Mouse (Mus musculus): Measurements from ENCODE around the gene Olfr1288. TPM values are rescaled to one million over a fixed set of nuclear protein-coding genes. Genes with fewer than 3 reads are reported as not detected.

The Olfr1288 gene
- not detected in 2 replicates for polyA plus RNA-seq (2015; fragmentation: Nextera tagmentation; extraction: Ambion mirVana)

GRCm38 (mm10) chr2:111473801-111474200, at the start of gene Olfr1288:
TSS of gene Olfr1288 (plus strand) at chr2:111474101.
- no peak within 1 kb of the TSS for H3K4me3 ChIP-seq (ENCODE audit: low read length)
- no peaks in the 10 kb centered on the region for H3K36me3 ChIP-seq (ENCODE audit: control insufficient read depth, insufficient read depth)
- H3K9me3 ChIP-seq (replicated peaks; ENCODE audit: control insufficient read depth, low read length) = no peaks in the 10 kb centered on the region
- no peaks in the 10 kb centered on the region for H3K4me1 ChIP-seq (ENCODE audit: control insufficient read depth, insufficient read depth, low read length)
- WGBS = 92% methylated on average over 1 of the region's 1 CpGs
- no peak within 1 kb of the TSS for H3K4me2 ChIP-seq (ENCODE audit: low read depth, low read length)
- H3K27me3 ChIP-seq (ENCODE audit: control insufficient read depth, insufficient read depth, low read length) = no peaks in the 10 kb centered on the region
- ATAC-seq (replicated peaks; ENCODE audit: extremely low read depth, insufficient read depth, low FRiP score) = no peak
- H3K27ac ChIP-seq (ENCODE audit: low read length) = no peak within 1 kb of the TSS
- no peak within 1 kb of the TSS for H3K9ac ChIP-seq (ENCODE audit: low read length)

GRCm38 (mm10) chr2:111448842-111449241, 25.1 kb upstream of the Olfr1288 start, which contains the start of gene Olfr1287:
TSS of gene Olfr1287 (plus strand) at chr2:111449142.
- no peaks in the 10 kb centered on the region for H3K27me3 ChIP-seq (ENCODE audit: control insufficient read depth, insufficient read depth, low read length)
- no peak for ATAC-seq (replicated peaks; ENCODE audit: extremely low read depth, insufficient read depth, low FRiP score)
- WGBS = 44% methylated on average over 1 of the region's 1 CpGs

GRCm38 (mm10) chr2:111480519-111480918, 6.6 kb downstream of the Olfr1288 start, which contains the start of gene Olfr1289:
TSS of gene Olfr1289 (plus strand) at chr2:111480819.
- H3K27me3 ChIP-seq (ENCODE audit: control insufficient read depth, insufficient read depth, low read length) = no peaks in the 10 kb centered on the region
- 76% methylated on average over 1 of the region's 1 CpGs for WGBS
- H3K9me3 ChIP-seq (replicated peaks; ENCODE audit: control insufficient read depth, low read length) = no peaks in the 10 kb centered on the region
- ATAC-seq (replicated peaks; ENCODE audit: extremely low read depth, insufficient read depth, low FRiP score) = no peak
- H3K9ac ChIP-seq (ENCODE audit: low read length) = no peak within 1 kb of the TSS
- no peak within 1 kb of the TSS for H3K27ac ChIP-seq (ENCODE audit: low read length)
- no peak within 1 kb of the TSS for H3K4me3 ChIP-seq (ENCODE audit: low read length)
- no peaks in the 10 kb centered on the region for H3K4me1 ChIP-seq (ENCODE audit: control insufficient read depth, insufficient read depth, low read length)
- H3K4me2 ChIP-seq (ENCODE audit: low read depth, low read length) = no peak within 1 kb of the TSS
- H3K36me3 ChIP-seq (ENCODE audit: control insufficient read depth, insufficient read depth) = no peaks in the 10 kb centered on the region

More at GRCm38 (mm10) chr2:111448842-111449241, 25.1 kb upstream of the Olfr1288 start, which contains the start of gene Olfr1287:
- Histone ChIP-seq H3K9me3 (replicated peaks; ENCODE audit: control insufficient read depth, low read length) (no peaks in the 10 kb centered on the region), H3K36me3 (ENCODE audit: control insufficient read depth, insufficient read depth) (no peaks in the 10 kb centered on the region), H3K27ac (ENCODE audit: low read length) (no peak within 1 kb of the TSS), H3K4me3 (ENCODE audit: low read length) (no peak within 1 kb of the TSS), H3K4me2 (ENCODE audit: low read depth, low read length) (no peak within 1 kb of the TSS), H3K4me1 (ENCODE audit: control insufficient read depth, insufficient read depth, low read length) (no peaks in the 10 kb centered on the region), H3K9ac (ENCODE audit: low read length) (no peak within 1 kb of the TSS)

DNA sequence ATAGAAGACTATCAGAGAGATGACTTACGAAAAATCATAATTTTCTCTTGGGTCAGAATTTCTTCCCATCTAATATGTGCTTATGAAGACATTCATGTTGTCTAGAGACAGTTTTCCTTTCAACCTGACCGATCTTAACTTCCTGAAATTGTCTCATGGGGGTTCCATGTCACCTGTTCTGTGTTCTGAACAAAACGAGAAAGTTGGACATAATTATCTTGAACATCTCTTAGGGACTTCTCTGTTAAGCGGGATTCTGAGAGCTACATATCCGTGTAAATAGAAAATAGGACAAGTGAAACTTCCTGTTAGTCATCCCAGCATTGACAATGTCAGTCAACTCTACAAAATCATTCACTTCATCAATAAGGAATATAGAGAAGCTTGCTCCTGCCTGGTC, 19.8 kb downstream of the Olfr1288 start, which contains the start of gene Olfr1290:
Gene Olfr1290, minus strand, starts transcription at position 101 of the 400 bp plus-strand sequence.
- ATAC-seq (replicated peaks; ENCODE audit: extremely low read depth, insufficient read depth, low FRiP score) = no peak
- no peaks in the 10 kb centered on the region for H3K27me3 ChIP-seq (ENCODE audit: control insufficient read depth, insufficient read depth, low read length)
- H3K4me3 ChIP-seq (ENCODE audit: low read length) = no peak within 1 kb of the TSS
- no peaks in the 10 kb centered on the region for H3K4me1 ChIP-seq (ENCODE audit: control insufficient read depth, insufficient read depth, low read length)
- H3K9me3 ChIP-seq (replicated peaks; ENCODE audit: control insufficient read depth, low read length) = no peaks in the 10 kb centered on the region; the same call in 1 of the 2 replicates
- WGBS = 70% methylated on average over 5 of the region's 5 CpGs
- H3K36me3 ChIP-seq (ENCODE audit: control insufficient read depth, insufficient read depth) = no peaks in the 10 kb centered on the region
- no peak within 1 kb of the TSS for H3K27ac ChIP-seq (ENCODE audit: low read length)
- no peak within 1 kb of the TSS for H3K9ac ChIP-seq (ENCODE audit: low read length)
- H3K4me2 ChIP-seq (ENCODE audit: low read depth, low read length) = no peak within 1 kb of the TSS

- no peak within 1 kb of the TSS for H3K4me2 ChIP-seq (ENCODE audit: low read depth, low read length)
- no peaks in the 10 kb centered on the region for H3K4me1 ChIP-seq (ENCODE audit: control insufficient read depth, insufficient read depth, low read length)
- no peaks in the 10 kb centered on the region; the same call in 1 of the 2 replicates for H3K9me3 ChIP-seq (replicated peaks; ENCODE audit: control insufficient read depth, low read length)
- no peak for ATAC-seq (replicated peaks; ENCODE audit: extremely low read depth, insufficient read depth, low FRiP score)
- no peaks in the 10 kb centered on the region for H3K27me3 ChIP-seq (ENCODE audit: control insufficient read depth, insufficient read depth, low read length)
- 87% methylated on average over 3 of the region's 3 CpGs for WGBS
- no peak within 1 kb of the TSS for H3K27ac ChIP-seq (ENCODE audit: low read length)
- H3K36me3 ChIP-seq (ENCODE audit: control insufficient read depth, insufficient read depth) = no peaks in the 10 kb centered on the region
- H3K9ac ChIP-seq (ENCODE audit: low read length) = no peak within 1 kb of the TSS
- no peak within 1 kb of the TSS for H3K4me3 ChIP-seq (ENCODE audit: low read length)
These were observed 23.0 kb downstream of the Olfr1288 start, which contains the start of gene Olfr1291-ps1 for GRCm38 (mm10) chr2:111496880-111497279. TSS of gene Olfr1291-ps1 (plus strand) at chr2:111497180.

- Histone ChIP-seq H3K4me1 (ENCODE audit: control insufficient read depth, insufficient read depth, low read length) (no peaks in the 10 kb centered on the region), H3K4me2 (ENCODE audit: low read depth, low read length) (no peak overlapping the region), H3K9ac (ENCODE audit: low read length) (no peak overlapping the region), H3K27ac (ENCODE audit: low read length) (no peak overlapping the region), H3K27me3 (ENCODE audit: control insufficient read depth, insufficient read depth, low read length) (no peaks in the 10 kb centered on the region), H3K9me3 (replicated peaks; ENCODE audit: control insufficient read depth, low read length) (peaks cover 9% of the 10 kb centered on the region), H3K36me3 (ENCODE audit: control insufficient read depth, insufficient read depth) (no peaks in the 10 kb centered on the region), H3K4me3 (ENCODE audit: low read length) (no peak overlapping the region)
- WGBS = 84% methylated on average over 10 of the region's 10 CpGs
- no peak for ATAC-seq (replicated peaks; ENCODE audit: extremely low read depth, insufficient read depth, low FRiP score)
These were observed 43.5 kb downstream of the Olfr1288 start for GRCm38 (mm10) chr2:111517451-111517850.

DNA sequence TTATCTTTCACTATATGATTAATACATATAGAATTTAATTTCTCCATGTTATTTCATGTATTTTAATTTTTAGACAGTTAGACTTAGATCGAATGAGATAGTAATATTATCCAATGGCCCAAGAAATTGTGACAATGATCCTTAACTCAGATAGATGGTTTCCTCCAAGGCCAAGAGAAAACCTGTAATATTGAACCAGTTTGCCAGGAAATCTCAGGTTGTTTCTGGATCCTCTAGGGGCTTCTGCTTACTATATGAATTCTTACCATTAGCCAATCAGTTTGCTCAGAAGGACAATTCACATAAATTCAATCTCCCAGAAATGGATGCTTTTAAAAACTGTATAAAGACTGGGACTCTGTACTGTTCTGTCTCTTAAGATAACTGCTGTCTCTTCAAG, 51.0 kb downstream of the Olfr1288 start, which contains the start of gene Olfr1293-ps:
Gene Olfr1293-ps, plus strand, starts transcription at position 301 of the 400 bp plus-strand sequence.
- Histone ChIP-seq H3K9me3 (replicated peaks; ENCODE audit: control insufficient read depth, low read length) (peaks cover 5% of the 10 kb centered on the region; the same call in 1 of the 2 replicates), H3K27ac (ENCODE audit: low read length) (no peak within 1 kb of the TSS), H3K27me3 (ENCODE audit: control insufficient read depth, insufficient read depth, low read length) (no peaks in the 10 kb centered on the region), H3K4me3 (ENCODE audit: low read length) (no peak within 1 kb of the TSS), H3K9ac (ENCODE audit: low read length) (no peak within 1 kb of the TSS), H3K36me3 (ENCODE audit: control insufficient read depth, insufficient read depth) (no peaks in the 10 kb centered on the region), H3K4me1 (ENCODE audit: control insufficient read depth, insufficient read depth, low read length) (no peaks in the 10 kb centered on the region), H3K4me2 (ENCODE audit: low read depth, low read length) (no peak within 1 kb of the TSS)
- no peak for ATAC-seq (replicated peaks; ENCODE audit: extremely low read depth, insufficient read depth, low FRiP score)
- WGBS = 73% methylated on average over 1 of the region's 1 CpGs

Other genes starting within 250 kb of the Olfr1288 start
- not detected in 2 replicates for gene 4930430A15Rik, start 244.5 kb upstream of the Olfr1288 start, polyA plus RNA-seq (2015; fragmentation: Nextera tagmentation; extraction: Ambion mirVana)
- not detected in 2 replicates for gene Olfr1275, start 238.8 kb upstream of the Olfr1288 start, polyA plus RNA-seq (2015; fragmentation: Nextera tagmentation; extraction: Ambion mirVana)
- not detected in 2 replicates for gene Olfr1276, start 219.6 kb upstream of the Olfr1288 start, polyA plus RNA-seq (2015; fragmentation: Nextera tagmentation; extraction: Ambion mirVana)
- not detected in 2 replicates for gene Olfr1277, start 200.0 kb upstream of the Olfr1288 start, polyA plus RNA-seq (2015; fragmentation: Nextera tagmentation; extraction: Ambion mirVana)
- not detected in 2 replicates for gene Olfr1278, start 184.0 kb upstream of the Olfr1288 start, polyA plus RNA-seq (2015; fragmentation: Nextera tagmentation; extraction: Ambion mirVana)
- not detected in 2 replicates for gene Olfr1279, start 173.5 kb upstream of the Olfr1288 start, polyA plus RNA-seq (2015; fragmentation: Nextera tagmentation; extraction: Ambion mirVana)
- gene Olfr1280, start 160.1 kb upstream of the Olfr1288 start, polyA plus RNA-seq (2015; fragmentation: Nextera tagmentation; extraction: Ambion mirVana) = not detected in 2 replicates
- gene Olfr1281, start 147.6 kb upstream of the Olfr1288 start, polyA plus RNA-seq (2015; fragmentation: Nextera tagmentation; extraction: Ambion mirVana) = not detected in 2 replicates
- not detected in 2 replicates for gene Olfr1282, start 138.0 kb upstream of the Olfr1288 start, polyA plus RNA-seq (2015; fragmentation: Nextera tagmentation; extraction: Ambion mirVana)
- not detected in 2 replicates for gene Olfr1283, start 107.3 kb upstream of the Olfr1288 start, polyA plus RNA-seq (2015; fragmentation: Nextera tagmentation; extraction: Ambion mirVana)
- gene Olfr1284, start 98.6 kb upstream of the Olfr1288 start, polyA plus RNA-seq (2015; fragmentation: Nextera tagmentation; extraction: Ambion mirVana) = not detected in 2 replicates
- gene Olfr1286, start 51.0 kb upstream of the Olfr1288 start, polyA plus RNA-seq (2015; fragmentation: Nextera tagmentation; extraction: Ambion mirVana) = not detected in 2 replicates
- not detected in 2 replicates for gene Olfr1287, start 25.0 kb upstream of the Olfr1288 start, polyA plus RNA-seq (2015; fragmentation: Nextera tagmentation; extraction: Ambion mirVana)
- not detected in 2 replicates for gene Olfr1289, start 6.7 kb downstream of the Olfr1288 start, polyA plus RNA-seq (2015; fragmentation: Nextera tagmentation; extraction: Ambion mirVana)
- not detected in 2 replicates for gene Olfr1290, start 19.7 kb downstream of the Olfr1288 start, polyA plus RNA-seq (2015; fragmentation: Nextera tagmentation; extraction: Ambion mirVana)
- gene Olfr1291-ps1, start 23.1 kb downstream of the Olfr1288 start, polyA plus RNA-seq (2015; fragmentation: Nextera tagmentation; extraction: Ambion mirVana) = not detected in 2 replicates
- gene Olfr1293-ps, start 51.1 kb downstream of the Olfr1288 start, polyA plus RNA-seq (2015; fragmentation: Nextera tagmentation; extraction: Ambion mirVana) = not detected in 2 replicates
- not detected in 2 replicates for gene Olfr1294, start 66.2 kb downstream of the Olfr1288 start, polyA plus RNA-seq (2015; fragmentation: Nextera tagmentation; extraction: Ambion mirVana)
- not detected in 2 replicates for gene Olfr1295, start 95.6 kb downstream of the Olfr1288 start, polyA plus RNA-seq (2015; fragmentation: Nextera tagmentation; extraction: Ambion mirVana)
- not detected in 2 replicates for gene Olfr1297, start 152.4 kb downstream of the Olfr1288 start, polyA plus RNA-seq (2015; fragmentation: Nextera tagmentation; extraction: Ambion mirVana)
- gene Olfr1298, start 175.1 kb downstream of the Olfr1288 start, polyA plus RNA-seq (2015; fragmentation: Nextera tagmentation; extraction: Ambion mirVana) = not detected in 2 replicates
- not detected in 2 replicates for gene Olfr1299, start 187.3 kb downstream of the Olfr1288 start, polyA plus RNA-seq (2015; fragmentation: Nextera tagmentation; extraction: Ambion mirVana)